Mouse (Mus musculus) lung, embryonic 14.5 days (tissue): ENCODE measurements at regions not wholly inside any gene's neighbourhood (a gene's known extent, or its start where the extent isn't known, plus 50 kb on each side); places are given as distances from the start of the nearest gene placed in this dataset.

Experiments
- ATAC-seq: fragments of 200-750 bp; cut with Nextera tagmentation; 2 replicates; pipeline ENCODE4 v1.8.0; 2017; ENCODE audit warnings: mild to moderate bottlenecking, moderate TSS enrichment, moderate library complexity; ENCODE audit not compliant: insufficient read depth
- DNase-seq: peaks from one replicate; pipeline ENCODE4 v3.0.0-alpha.2; 2015
- H3K27ac ChIP-seq: fragments of 300-500 bp; sonication (generic); 2 replicates; pipeline ENCODE4 v1.5.1; 2014; ENCODE audit warnings: low read depth, mild to moderate bottlenecking, moderate library complexity
- H3K27me3 ChIP-seq: fragments of 300-500 bp; sonication (generic); 2 replicates; pipeline ENCODE4 v1.6.1; 2014; ENCODE audit warnings: low read length, control low read depth; ENCODE audit not compliant: insufficient read depth
- H3K36me3 ChIP-seq: fragments of 300-500 bp; sonication (generic); 2 replicates; pipeline ENCODE4 v1.6.1; 2014; ENCODE audit warnings: control low read depth; ENCODE audit not compliant: insufficient read depth
- H3K4me1 ChIP-seq: fragments of 300-500 bp; sonication (generic); 2 replicates; pipeline ENCODE4 v1.6.1; 2014; ENCODE audit warnings: antibody characterized with exemption, control low read depth; ENCODE audit not compliant: insufficient read depth
- H3K4me2 ChIP-seq: fragments of 300-500 bp; sonication (generic); 2 replicates; pipeline ENCODE4 v1.6.1; 2014; ENCODE audit warnings: mild to moderate bottlenecking
- H3K4me3 ChIP-seq: fragments of 300-500 bp; sonication (generic); 2 replicates; pipeline ENCODE4 v1.5.1; 2014; ENCODE audit warnings: low read depth, low read length
- H3K9ac ChIP-seq: fragments of 300-500 bp; sonication (generic); 2 replicates; pipeline ENCODE4 v1.6.1; 2014
- H3K9me3 ChIP-seq: fragments of 300-500 bp; sonication (generic); 2 replicates; pipeline ENCODE4 v1.6.1; 2016; ENCODE audit warnings: low read depth, low read length, control low read depth
- CTCF ChIP-seq: IDR thresholded peaks from 2 replicates; pipeline ENCODE4 v1.5.1; 2016; ENCODE audit warnings: antibody characterized with exemption, low read depth
- WGBS: fragments of 180-500 bp; shearing (Covaris S2); extraction: QIAGEN DNeasy Blood & Tissue Kit; methylation state at CpG from one replicate; pipeline ENCODE4 v1.1.7; 2014; 5-methylcytosine and 5-hydroxymethylcytosine counted together

- Histone ChIP-seq H3K4me1 (peaks cover 4% of the 10 kb centered on the region; the same call in 1 of the 2 replicates), H3K4me3 (no peak overlapping the region), H3K36me3 (no peaks in the 10 kb centered on the region), H3K27me3 (no peaks in the 10 kb centered on the region), H3K4me2 (no peak overlapping the region), H3K27ac (no peak overlapping the region), H3K9ac (no peak overlapping the region), H3K9me3 (no peaks in the 10 kb centered on the region)
- no peak for TF ChIP-seq CTCF
- DNase-seq (no peak), ATAC-seq (no peak)
- 46% methylated on average over 5 of the region's 5 CpGs for WGBS
These were observed 52.8 kb upstream of the Tmem178 start for GRCm38 (mm10) chr17:80891656-80892055.

- Histone ChIP-seq H3K9me3 (no peaks in the 10 kb centered on the region), H3K4me3 (no peak overlapping the region), H3K9ac (no peak overlapping the region), H3K27ac (no peak overlapping the region), H3K4me2 (no peak overlapping the region), H3K27me3 (no peaks in the 10 kb centered on the region), H3K36me3 (no peaks in the 10 kb centered on the region), H3K4me1 (peaks cover 12% of the 10 kb centered on the region; the same call in 1 of the 2 replicates)
- TF ChIP-seq CTCF = no peak
- DNase-seq (no peak), ATAC-seq (no peak)
- WGBS = 84% methylated on average over 4 of the region's 4 CpGs
These were observed 55.3 kb upstream of the Tmem178 start for GRCm38 (mm10) chr17:80889095-80889494.

DNA sequence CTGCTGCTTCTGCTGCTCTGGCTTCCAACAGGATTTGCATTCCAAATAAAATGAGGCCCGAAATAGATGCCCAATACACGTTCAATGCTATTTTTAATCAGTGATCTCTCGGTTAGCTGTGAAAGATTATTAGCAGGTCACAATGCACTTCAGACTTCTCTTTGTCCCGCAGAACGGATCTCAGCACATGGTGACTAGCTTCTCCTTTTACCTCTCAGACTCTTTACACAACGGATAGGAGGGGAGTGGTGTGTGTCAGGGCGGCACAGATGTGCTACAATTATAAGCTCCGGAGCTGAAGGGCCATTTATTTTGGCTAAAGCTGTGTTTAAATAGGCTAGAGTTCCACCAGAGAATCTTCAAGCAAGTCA, 56.7 kb upstream of the Tmem178 start:
- TF ChIP-seq CTCF = no peak
- H3K27me3 ChIP-seq = no peaks in the 10 kb centered on the region
- no peak overlapping the region for H3K9ac ChIP-seq
- no peak overlapping the region; the same call in 1 of the 2 replicates for H3K27ac ChIP-seq
- no peak overlapping the region for H3K4me3 ChIP-seq
- H3K36me3 ChIP-seq = no peaks in the 10 kb centered on the region
- no peak overlapping the region for H3K4me2 ChIP-seq
- peaks cover 12% of the 10 kb centered on the region; the same call in 1 of the 2 replicates for H3K4me1 ChIP-seq
- DNase-seq (no peak), ATAC-seq (no peak)
- 29% methylated on average over 8 of the region's 8 CpGs for WGBS
- no peaks in the 10 kb centered on the region for H3K9me3 ChIP-seq

DNA sequence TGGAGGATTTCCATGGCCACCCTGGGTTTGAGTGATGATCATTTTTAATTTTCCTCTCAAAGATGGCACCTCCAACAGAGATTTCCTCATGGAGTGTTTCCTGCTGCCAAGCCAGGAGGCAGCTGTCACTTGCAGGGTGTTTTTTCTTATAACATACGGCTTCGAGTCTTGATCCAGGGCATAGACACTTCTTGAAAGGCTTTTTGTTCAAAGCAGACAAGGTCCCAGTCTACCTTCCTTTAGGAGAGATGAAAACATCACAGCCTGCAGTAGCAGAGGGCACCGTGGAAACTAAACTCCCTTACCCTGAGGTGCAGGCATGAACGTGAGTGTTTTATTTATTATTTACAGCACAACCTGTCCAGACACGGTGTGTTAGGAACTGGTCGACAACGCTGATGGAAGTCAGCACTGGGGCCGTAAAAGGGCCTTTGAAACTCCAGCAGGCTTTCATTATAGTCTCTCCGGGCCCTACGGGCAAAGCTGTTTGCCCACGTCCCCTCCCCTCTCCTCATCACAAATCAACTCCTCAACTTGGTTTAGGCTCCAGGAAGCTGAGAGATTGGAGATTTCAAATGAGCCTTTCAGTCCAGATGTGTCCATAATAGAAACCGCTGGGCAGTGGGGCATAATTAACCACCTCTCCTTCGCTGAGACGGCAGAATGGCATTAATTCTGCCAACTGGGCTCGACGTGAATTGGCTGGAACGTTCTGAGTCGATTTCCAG, 57.2 kb upstream of the Tmem178 start:
- H3K27ac ChIP-seq = no peak overlapping the region; the same call in 1 of the 2 replicates
- no peaks in the 10 kb centered on the region for H3K27me3 ChIP-seq
- no peaks in the 10 kb centered on the region for H3K9me3 ChIP-seq
- 39% methylated on average over 18 of the region's 18 CpGs for WGBS
- H3K36me3 ChIP-seq = no peaks in the 10 kb centered on the region
- H3K4me2 ChIP-seq = no peak overlapping the region
- no peak for TF ChIP-seq CTCF
- H3K4me1 ChIP-seq = peaks cover 12% of the 10 kb centered on the region; the same call in 1 of the 2 replicates
- H3K9ac ChIP-seq = no peak overlapping the region
- ATAC-seq (no peak), DNase-seq (peak; percentile 34)
- no peak overlapping the region for H3K4me3 ChIP-seq

DNA sequence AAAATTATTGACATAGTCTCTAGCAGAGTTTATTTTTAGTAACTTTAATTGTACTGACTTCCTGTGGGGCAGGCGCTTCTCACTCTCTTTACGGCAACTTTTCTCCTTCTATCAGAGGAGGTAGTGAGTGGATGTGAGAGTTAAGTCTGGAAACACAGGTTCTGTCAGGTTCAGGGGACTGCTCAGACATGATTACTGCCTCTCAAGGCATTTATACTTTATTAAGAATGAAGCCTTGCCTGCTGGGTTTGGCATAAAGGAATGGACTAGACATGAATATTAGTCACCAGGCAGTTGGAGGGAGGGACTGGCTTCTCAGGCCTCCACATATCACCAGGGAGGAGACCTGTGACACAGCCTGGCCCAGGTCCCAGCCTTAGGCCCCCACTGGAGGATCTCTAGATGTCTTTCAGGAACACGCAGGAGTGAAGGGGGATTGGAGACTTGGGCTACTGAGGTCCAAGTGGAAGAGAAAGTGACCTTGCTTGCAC, 58.2 kb upstream of the Tmem178 start:
- TF ChIP-seq CTCF = no peak
- no peak overlapping the region for H3K4me2 ChIP-seq
- no peak for ATAC-seq
- no peak for DNase-seq
- H3K4me1 ChIP-seq = peaks cover 12% of the 10 kb centered on the region; the same call in 1 of the 2 replicates
- H3K27me3 ChIP-seq = no peaks in the 10 kb centered on the region
- H3K27ac ChIP-seq = no peak overlapping the region; the same call in 1 of the 2 replicates
- no peaks in the 10 kb centered on the region for H3K36me3 ChIP-seq
- WGBS = 38% methylated on average over 3 of the region's 3 CpGs
- H3K9ac ChIP-seq = no peak overlapping the region
- H3K4me3 ChIP-seq = no peak overlapping the region
- no peaks in the 10 kb centered on the region for H3K9me3 ChIP-seq

GRCm38 (mm10) chr17:80885706-80886105, 58.7 kb upstream of the Tmem178 start:
- Histone ChIP-seq H3K9ac (no peak overlapping the region), H3K27me3 (no peaks in the 10 kb centered on the region), H3K4me1 (peaks cover 12% of the 10 kb centered on the region; the same call in 1 of the 2 replicates), H3K4me2 (no peak overlapping the region), H3K36me3 (no peaks in the 10 kb centered on the region), H3K27ac (no peak overlapping the region), H3K9me3 (no peaks in the 10 kb centered on the region), H3K4me3 (no peak overlapping the region)
- no peak for TF ChIP-seq CTCF
- 81% methylated on average over 9 of the region's 9 CpGs for WGBS
- ATAC-seq (peak; percentile 41; the same call in 1 of the 2 replicates), DNase-seq (no peak)

GRCm38 (mm10) chr17:80884886-80885285, 59.5 kb upstream of the Tmem178 start:
- Histone ChIP-seq H3K4me1 (peaks cover 12% of the 10 kb centered on the region; the same call in 1 of the 2 replicates), H3K27ac (no peak overlapping the region), H3K4me3 (no peak overlapping the region), H3K9me3 (no peaks in the 10 kb centered on the region), H3K4me2 (no peak overlapping the region), H3K36me3 (no peaks in the 10 kb centered on the region), H3K27me3 (no peaks in the 10 kb centered on the region), H3K9ac (no peak overlapping the region)
- 75% methylated on average over 2 of the region's 2 CpGs for WGBS
- TF ChIP-seq CTCF = no peak
- no peak for ATAC-seq
- DNase-seq = no peak
